Comparison of ENCODE assay signal across 15 mouse cellular contexts in the genomic region with DNA sequence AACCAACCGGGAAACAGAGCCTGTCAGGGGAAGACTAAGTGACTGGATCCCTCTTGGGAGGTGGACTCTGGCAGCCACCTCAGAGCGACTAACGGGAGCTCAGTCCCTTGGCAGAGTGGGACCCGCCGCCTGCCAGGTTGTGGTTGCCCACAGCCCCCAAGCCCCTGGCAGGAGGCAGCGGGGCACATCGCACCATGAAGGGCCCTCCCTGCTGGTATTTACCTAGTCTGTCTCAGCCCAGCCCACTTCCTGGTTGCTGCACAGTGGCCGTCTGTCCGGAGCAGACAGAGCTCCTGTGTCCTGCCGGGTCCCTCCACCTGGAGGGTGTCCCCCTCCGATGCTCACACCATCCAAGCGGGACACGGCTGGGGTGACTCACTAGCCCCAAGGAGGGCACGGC. TPM values are rescaled to one million over a fixed set of nuclear protein-coding genes. Genes with fewer than 3 reads are reported as not detected.
DNase-seq lines count a peak whose midpoint lies in the region; ATAC-seq and TF ChIP-seq lines count a peak whose summit lies in the region.
"Had no signal": no experiment of that assay in that cellular context is flagged by ENCODE, and none has a peak within 500 bp of the region (broad histone marks: within the 10 kb centered on the region; RNA-seq: fewer than 3 reads in every experiment).

No protein-coding gene starts in this region.

- H3K27me3 ChIP-seq in heart, embryonic 13.5 days (replicated peaks) = peaks cover 81% of the 10 kb centered on the region
- 0 out of 2 replicates have a peak, but pooled peaks cover 9% of the 10 kb centered on the region for H3K27me3 ChIP-seq in intestine, postnatal 0 days (replicated peaks; ENCODE audit: control insufficient read depth, insufficient read depth, low read length)

- no peak for TF ChIP-seq CTCF in intestine, postnatal 0 days (IDR thresholded peaks at IDR 0.05; ENCODE audit: low read depth)

- H3K4me2 ChIP-seq in heart, embryonic 13.5 days = peak overlapping the region; percentile 20; the same call in 1 of the 2 replicates
- H3K4me2 ChIP-seq in intestine, postnatal 0 days (replicated peaks; ENCODE audit: low read depth) = peak overlapping the region; percentile 35; the same call in 1 of the 2 replicates
- H3K4me2 ChIP-seq: lung, embryonic 14.5 days; neural tube, embryonic 15.5 days had no signal

- no peaks in the 10 kb centered on the region for H3K36me3 ChIP-seq in heart, embryonic 13.5 days
- H3K36me3 ChIP-seq in intestine, postnatal 0 days (ENCODE audit: control insufficient read depth, insufficient read depth) = no peaks in the 10 kb centered on the region
- H3K36me3 ChIP-seq: neural tube, embryonic 15.5 days had no signal

- H3K4me3 ChIP-seq in heart, embryonic 13.5 days = no peak overlapping the region
- H3K4me3 ChIP-seq in intestine, postnatal 0 days (ENCODE audit: low read depth, low read length) = no peak overlapping the region
- H3K4me3 ChIP-seq: neural tube, embryonic 15.5 days had no signal

- H3K9me3 ChIP-seq in heart, embryonic 13.5 days = no peaks in the 10 kb centered on the region
- no peaks in the 10 kb centered on the region for H3K9me3 ChIP-seq in intestine, postnatal 0 days (ENCODE audit: control insufficient read depth)
- H3K9me3 ChIP-seq: neural tube, embryonic 15.5 days had no signal

- DNase-seq in heart, postnatal 10 days = no peak
- peak; percentile 29 for DNase-seq in 3T3-L1 (ENCODE audit: low read depth, low spot score)
- no peak for DNase-seq in c-Kit-positive CD71-positive TER-119-positive erythroid progenitor cells, embryonic 14.5 days (ENCODE audit: low spot score)
- no peak for DNase-seq in left cerebral cortex, postnatal 14 days (ENCODE audit: low spot score in 2 of 2)
- DNase-seq in ovary, postnatal 10 days (ENCODE audit: low spot score) = no peak
- DNase-seq: adrenal gland, postnatal 14 days; gastrocnemius, postnatal 10 days; lung, embryonic 14.5 days; spleen, adult 18-20 months; thymus, postnatal 4 days had no signal

- intact Hi-C loops in heart, postnatal 10 days (cut with DNase I) = no loop called here
- intact Hi-C loops in left cerebral cortex, postnatal 14 days (cut with DNase I) = no loop called here

- 34% methylated on average over 14 of the region's 14 CpGs for WGBS in heart, embryonic 13.5 days
- 33% methylated on average over 14 of the region's 14 CpGs for WGBS in intestine, postnatal 0 days

- H3K4me1 ChIP-seq in heart, embryonic 13.5 days = peaks cover 28% of the 10 kb centered on the region
- H3K4me1 ChIP-seq in intestine, postnatal 0 days (replicated peaks; ENCODE audit: control insufficient read depth, insufficient read depth, low read length) = 0 out of 2 replicates have a peak, but pooled peaks cover 5% of the 10 kb centered on the region

- H3K27ac ChIP-seq in heart, embryonic 13.5 days (replicated peaks) = no peak overlapping the region
- no peak overlapping the region for H3K27ac ChIP-seq in intestine, postnatal 0 days (ENCODE audit: low read depth, low read length)
- H3K27ac ChIP-seq: neural tube, embryonic 15.5 days had no signal

- no peak for ATAC-seq in heart, embryonic 13.5 days (ENCODE audit: extremely low read depth, insufficient number of reproducible peaks, low FRiP score, low TSS enrichment)
- peak; percentile 32 for ATAC-seq in activated CD4-positive, CD25-positive, alpha-beta regulatory T cell, adult 4 months
- ATAC-seq in intestine, postnatal 0 days = no peak

- H3K9ac ChIP-seq in heart, embryonic 13.5 days = no peak overlapping the region
- H3K9ac ChIP-seq in intestine, postnatal 0 days (ENCODE audit: low read depth, low read length) = no peak overlapping the region
- H3K9ac ChIP-seq: neural tube, embryonic 15.5 days had no signal

RNA-seq across cellular contexts. Expression of a gene that starts 7.2 kb away (rescaled TPM):
- 0.71 and 0.83 TPM in 2 replicates for polyA plus RNA-seq in heart, embryonic 13.5 days (2015; fragmentation: Nextera tagmentation; extraction: Ambion mirVana)
- total RNA-seq in heart, postnatal 10 days (2021) = 1 to 10 TPM; 2.9 to 6.0 TPM
- under 1 TPM; 0.24 to 0.25 TPM for polyA plus RNA-seq in activated CD4-positive, CD25-positive, alpha-beta regulatory T cell, adult 4 months (2017; shearing (Covaris generic))
- polyA plus RNA-seq in intestine, postnatal 0 days (2015; fragmentation: Nextera tagmentation; extraction: Ambion mirVana) = 0.70 and 1.0 TPM in 2 replicates
- total RNA-seq in left cerebral cortex, postnatal 14 days (2021) = 1 to 10 TPM; 2.0 to 2.2 TPM
- total RNA-seq: MEL had no signal

RNA-seq across cellular contexts. Expression of a gene that starts 39.8 kb away (rescaled TPM):
- 50.5 and 50.8 TPM in 2 replicates for polyA plus RNA-seq in heart, embryonic 13.5 days (2015; fragmentation: Nextera tagmentation; extraction: Ambion mirVana)
- total RNA-seq in heart, postnatal 10 days (2021) = 10 to 100 TPM; 20.6 to 21.5 TPM
- 100 to 1,000 TPM; 251 to 266 TPM for polyA plus RNA-seq in activated CD4-positive, CD25-positive, alpha-beta regulatory T cell, adult 4 months (2017; shearing (Covaris generic))
- 111 and 115 TPM in 2 replicates for polyA plus RNA-seq in intestine, postnatal 0 days (2015; fragmentation: Nextera tagmentation; extraction: Ambion mirVana)
- 10 to 100 TPM; 32.1 to 39.2 TPM for total RNA-seq in left cerebral cortex, postnatal 14 days (2021)

RNA-seq across cellular contexts. Expression of a gene that starts 56.6 kb away (rescaled TPM):
- polyA plus RNA-seq in heart, embryonic 13.5 days (2015; fragmentation: Nextera tagmentation; extraction: Ambion mirVana) = 8.0 and 8.1 TPM in 2 replicates
- total RNA-seq in heart, postnatal 10 days (2021) = 1 to 10 TPM; 5.1 to 5.7 TPM
- 10 to 100 TPM in 1 of 2 experiments, 1 to 10 TPM in 1; 4.4 to 15.0 TPM for polyA plus RNA-seq in activated CD4-positive, CD25-positive, alpha-beta regulatory T cell, adult 4 months (2017; shearing (Covaris generic))
- polyA plus RNA-seq in intestine, postnatal 0 days (2015; fragmentation: Nextera tagmentation; extraction: Ambion mirVana) = 3.7 and 4.2 TPM in 2 replicates
- 10 to 100 TPM; 11.9 to 12.3 TPM for total RNA-seq in left cerebral cortex, postnatal 14 days (2021)
